Mouse (Mus musculus): ENCODE results near the gene Tdg. TPM values are rescaled to one million over a fixed set of nuclear protein-coding genes. Genes with fewer than 3 reads are reported as not detected.

Tdg gene
- polyA plus RNA-seq, 2 experiments: 77.3 to 116 TPM

DNA sequence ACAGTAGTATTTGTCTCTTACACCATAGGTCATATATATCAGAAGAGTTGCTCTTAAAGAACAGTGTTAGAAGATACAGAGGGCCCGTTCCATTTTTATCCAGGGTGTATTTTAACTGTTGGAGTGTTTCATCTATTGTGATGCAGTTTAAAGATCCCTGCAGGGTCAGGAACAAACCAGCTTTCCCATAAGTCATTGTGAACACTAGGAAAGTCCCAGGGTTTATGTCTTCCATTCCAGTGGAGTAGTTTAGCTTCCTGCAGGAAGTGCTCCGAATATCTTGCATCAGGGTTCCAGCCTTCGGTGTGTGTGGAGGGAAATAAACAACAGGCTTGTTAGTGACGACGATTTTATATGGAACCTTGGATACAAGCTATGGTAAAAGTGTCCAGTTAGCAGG is 21.6 kb downstream of the Tdg start:
- ATAC-seq (ENCODE audit: low FRiP score, low read depth) (no peak), DNase-seq (ENCODE audit: low spot score) (no peak)
- H3K4me3 ChIP-seq (replicated peaks; ENCODE audit: low read length): no peak overlapping the region
- H3K27me3 ChIP-seq (ENCODE audit: control insufficient read depth, insufficient read depth, low read length): no peaks in the 10 kb centered on the region
- H3K9ac ChIP-seq (ENCODE audit: low read depth, low read length, severe bottlenecking): no peak overlapping the region
- H3K9me3 ChIP-seq (ENCODE audit: control insufficient read depth, low read length): no peaks in the 10 kb centered on the region
- TF ChIP-seq POLR2A (IDR thresholded peaks at IDR 0.05; ENCODE audit: borderline replicate concordance, extremely low read depth, insufficient read depth, insufficient read length): no peak
- H3K36me3 ChIP-seq (ENCODE audit: control insufficient read depth, insufficient read depth, low read length): peaks cover 40% of the 10 kb centered on the region
- no peaks in the 10 kb centered on the region for H3K4me1 ChIP-seq (ENCODE audit: control insufficient read depth, insufficient read depth, low read length)
- H3K27ac ChIP-seq (replicated peaks; ENCODE audit: low read depth, low read length): no peak overlapping the region
- no peak overlapping the region for H3K4me2 ChIP-seq (replicated peaks; ENCODE audit: low read depth, low read length, severe bottlenecking)
- 94% methylated on average over 5 of the region's 5 CpGs for WGBS

DNA sequence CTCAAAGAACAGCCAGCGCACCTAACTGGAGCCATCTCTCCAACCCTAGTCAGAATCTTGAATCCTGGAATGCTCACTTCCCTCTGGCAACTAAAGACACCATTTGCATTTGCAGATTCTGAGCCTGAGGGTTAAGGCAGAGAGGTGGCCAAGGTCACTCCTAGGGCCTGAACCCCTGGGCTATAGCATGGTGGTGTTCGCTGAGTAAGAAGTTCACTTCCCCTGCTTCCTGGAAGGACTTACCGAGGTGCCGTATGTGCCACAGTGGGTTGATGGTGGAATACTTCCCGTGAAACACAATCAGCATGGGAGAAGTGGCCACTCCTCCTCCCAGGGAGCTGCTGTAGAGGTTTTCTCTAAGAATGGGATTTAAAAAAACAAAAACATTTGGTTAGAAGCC is 23.0 kb downstream of the Tdg start:
- no peak for ATAC-seq (ENCODE audit: low FRiP score, low read depth)
- no peak for TF ChIP-seq POLR2A (IDR thresholded peaks at IDR 0.05; ENCODE audit: borderline replicate concordance, extremely low read depth, insufficient read depth, insufficient read length)
- no peak overlapping the region for H3K4me2 ChIP-seq (replicated peaks; ENCODE audit: low read depth, low read length, severe bottlenecking)
- H3K9me3 ChIP-seq (ENCODE audit: control insufficient read depth, low read length): no peaks in the 10 kb centered on the region
- no peaks in the 10 kb centered on the region for H3K27me3 ChIP-seq (ENCODE audit: control insufficient read depth, insufficient read depth, low read length)
- no peak overlapping the region for H3K9ac ChIP-seq (ENCODE audit: low read depth, low read length, severe bottlenecking)
- H3K27ac ChIP-seq (replicated peaks; ENCODE audit: low read depth, low read length): no peak overlapping the region
- H3K4me1 ChIP-seq (ENCODE audit: control insufficient read depth, insufficient read depth, low read length): no peaks in the 10 kb centered on the region
- WGBS: 75% methylated on average over 5 of the region's 5 CpGs
- H3K4me3 ChIP-seq (replicated peaks; ENCODE audit: low read length): no peak overlapping the region
- H3K36me3 ChIP-seq (ENCODE audit: control insufficient read depth, insufficient read depth, low read length): peaks cover 30% of the 10 kb centered on the region
- no peak for DNase-seq (ENCODE audit: low spot score)

DNA sequence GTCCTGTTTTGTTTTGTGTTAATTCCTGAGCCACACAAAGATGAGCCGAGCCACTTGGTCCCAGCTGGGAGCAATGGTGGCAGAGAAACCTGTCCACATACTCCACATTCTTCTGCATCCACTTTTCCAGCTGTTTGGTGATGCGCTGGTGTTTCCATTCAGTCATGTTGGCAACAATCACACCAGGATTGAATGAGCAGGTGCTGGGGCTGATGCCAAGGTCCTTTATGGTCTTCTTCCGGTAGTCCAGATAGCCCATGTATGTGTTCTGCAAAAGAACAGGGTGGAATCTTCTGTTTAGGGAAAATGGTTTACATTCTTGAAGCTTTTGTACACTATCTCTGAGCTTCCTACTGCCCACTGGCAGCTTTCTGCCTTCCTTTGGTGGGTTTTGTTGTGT is 25.0 kb downstream of the Tdg start:
- H3K27ac ChIP-seq (replicated peaks; ENCODE audit: low read depth, low read length): no peak overlapping the region
- no peaks in the 10 kb centered on the region for H3K9me3 ChIP-seq (ENCODE audit: control insufficient read depth, low read length)
- DNase-seq (ENCODE audit: low spot score): no peak
- H3K4me3 ChIP-seq (replicated peaks; ENCODE audit: low read length): no peak overlapping the region
- no peak for ATAC-seq (ENCODE audit: low FRiP score, low read depth)
- no peaks in the 10 kb centered on the region for H3K4me1 ChIP-seq (ENCODE audit: control insufficient read depth, insufficient read depth, low read length)
- H3K27me3 ChIP-seq (ENCODE audit: control insufficient read depth, insufficient read depth, low read length): no peaks in the 10 kb centered on the region
- peaks cover 22% of the 10 kb centered on the region for H3K36me3 ChIP-seq (ENCODE audit: control insufficient read depth, insufficient read depth, low read length)
- H3K4me2 ChIP-seq (replicated peaks; ENCODE audit: low read depth, low read length, severe bottlenecking): no peak overlapping the region
- 79% methylated on average over 3 of the region's 3 CpGs for WGBS
- no peak for TF ChIP-seq POLR2A (IDR thresholded peaks at IDR 0.05; ENCODE audit: borderline replicate concordance, extremely low read depth, insufficient read depth, insufficient read length)
- H3K9ac ChIP-seq (ENCODE audit: low read depth, low read length, severe bottlenecking): no peak overlapping the region

DNA sequence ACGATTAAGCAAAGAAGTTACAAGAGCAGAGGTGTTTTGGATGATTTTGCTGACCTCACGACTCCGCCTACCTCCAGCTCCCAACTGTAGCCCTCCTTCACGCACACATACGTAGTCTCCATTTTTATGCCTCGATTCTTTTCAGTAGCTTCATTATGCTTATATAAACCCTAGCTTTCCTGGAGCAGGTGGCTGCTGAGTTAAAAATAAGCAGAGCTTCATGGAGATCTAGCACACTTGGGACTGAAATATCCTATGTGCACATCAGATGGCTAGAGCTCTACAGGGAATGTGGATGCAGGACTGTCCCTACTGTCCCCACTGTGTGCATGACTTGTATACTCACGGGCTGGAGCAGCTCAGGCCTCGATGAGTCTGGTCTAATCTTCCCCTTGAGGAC is 32.2 kb downstream of the Tdg start:
- no peaks in the 10 kb centered on the region for H3K27me3 ChIP-seq (ENCODE audit: control insufficient read depth, insufficient read depth, low read length)
- ATAC-seq (ENCODE audit: low FRiP score, low read depth) (no peak), DNase-seq (ENCODE audit: low spot score) (no peak)
- H3K9me3 ChIP-seq (ENCODE audit: control insufficient read depth, low read length): no peaks in the 10 kb centered on the region
- TF ChIP-seq POLR2A (IDR thresholded peaks at IDR 0.05; ENCODE audit: borderline replicate concordance, extremely low read depth, insufficient read depth, insufficient read length): no peak
- H3K4me3 ChIP-seq (replicated peaks; ENCODE audit: low read length): no peak overlapping the region
- H3K4me1 ChIP-seq (ENCODE audit: control insufficient read depth, insufficient read depth, low read length): no peaks in the 10 kb centered on the region
- H3K36me3 ChIP-seq (ENCODE audit: control insufficient read depth, insufficient read depth, low read length): no peaks in the 10 kb centered on the region; the same call in 1 of the 2 replicates
- 0 out of 2 replicates have a peak overlapping the region, but pooled peaks have one; percentile 19 for H3K27ac ChIP-seq (replicated peaks; ENCODE audit: low read depth, low read length)
- no peak overlapping the region for H3K4me2 ChIP-seq (replicated peaks; ENCODE audit: low read depth, low read length, severe bottlenecking)
- no peak overlapping the region for H3K9ac ChIP-seq (ENCODE audit: low read depth, low read length, severe bottlenecking)
- WGBS: 75% methylated on average over 8 of the region's 8 CpGs

DNA sequence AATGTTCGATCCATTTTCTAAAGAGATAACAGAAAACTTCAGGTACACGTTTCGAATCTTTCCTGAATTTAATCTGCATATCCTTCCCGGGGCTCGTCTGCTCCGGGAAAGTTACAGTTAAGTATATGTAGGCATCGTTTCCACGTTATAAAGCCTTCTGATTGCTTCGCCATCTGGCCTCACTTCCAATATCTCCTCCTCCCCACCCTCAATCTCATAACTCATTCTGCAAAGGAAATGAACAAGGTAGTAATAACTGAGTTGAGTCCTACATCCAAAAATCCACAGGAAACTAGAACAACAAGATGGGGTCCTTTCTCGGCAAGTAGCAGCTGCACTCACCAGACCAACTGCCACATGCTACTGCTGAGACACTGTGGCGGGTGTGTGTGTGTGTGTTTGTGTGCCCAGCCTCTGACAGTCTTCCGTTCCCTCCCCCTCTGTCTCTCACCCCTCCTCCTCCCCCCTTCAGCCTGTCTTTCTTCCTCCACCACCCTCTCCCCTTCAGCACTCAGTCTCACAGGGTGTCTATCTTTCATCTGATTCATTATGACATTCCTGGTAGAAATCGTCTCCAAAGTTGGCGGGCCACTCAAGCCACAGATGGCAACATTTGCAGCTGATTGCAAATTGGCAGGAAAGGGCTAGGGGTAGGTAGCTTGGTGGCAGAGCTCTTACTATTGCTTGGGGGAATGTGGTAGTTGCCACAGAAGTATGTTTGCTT is 32.8 kb downstream of the Tdg start:
- Histone ChIP-seq H3K27ac (replicated peaks; ENCODE audit: low read depth, low read length) (0 out of 2 replicates have a peak overlapping the region, but pooled peaks have one; percentile 19), H3K27me3 (ENCODE audit: control insufficient read depth, insufficient read depth, low read length) (no peaks in the 10 kb centered on the region), H3K4me3 (replicated peaks; ENCODE audit: low read length) (no peak overlapping the region), H3K4me1 (ENCODE audit: control insufficient read depth, insufficient read depth, low read length) (no peaks in the 10 kb centered on the region), H3K4me2 (replicated peaks; ENCODE audit: low read depth, low read length, severe bottlenecking) (no peak overlapping the region), H3K9ac (ENCODE audit: low read depth, low read length, severe bottlenecking) (no peak overlapping the region), H3K9me3 (ENCODE audit: control insufficient read depth, low read length) (no peaks in the 10 kb centered on the region), H3K36me3 (ENCODE audit: control insufficient read depth, insufficient read depth, low read length) (no peaks in the 10 kb centered on the region; the same call in 1 of the 2 replicates)
- no peak for ATAC-seq (ENCODE audit: low FRiP score, low read depth)
- no peak for TF ChIP-seq POLR2A (IDR thresholded peaks at IDR 0.05; ENCODE audit: borderline replicate concordance, extremely low read depth, insufficient read depth, insufficient read length)
- peak; percentile 22 for DNase-seq (ENCODE audit: low spot score)
- 58% methylated on average over 14 of the region's 14 CpGs for WGBS
